ENCODE assay signal across 18 mouse cellular contexts in the genomic region with DNA sequence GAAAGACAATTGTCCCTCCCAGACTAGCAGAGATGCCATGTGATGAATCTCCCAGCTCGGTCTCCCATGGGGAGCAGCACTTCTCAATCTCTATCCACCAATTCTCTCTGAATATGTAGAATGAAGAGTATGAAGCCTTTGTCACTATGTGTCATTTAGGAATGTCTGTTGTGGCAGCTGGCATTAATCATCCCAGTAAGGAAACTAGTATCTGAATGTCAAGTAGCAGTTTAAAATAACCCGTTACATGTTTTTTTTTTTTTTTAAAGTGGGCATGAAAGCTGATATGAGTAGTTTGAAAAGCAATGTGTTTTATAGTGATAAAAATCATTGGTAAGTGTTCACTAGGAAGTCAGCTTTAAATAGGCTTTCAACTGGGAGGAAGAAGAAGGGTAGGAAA. TPM values are rescaled to one million over a fixed set of nuclear protein-coding genes. Genes with fewer than 3 reads are reported as not detected.
A peak's percentile ranks its signal among the peaks of the same experiment; 100 is the strongest.
DNase-seq lines count a peak whose midpoint lies in the region; ATAC-seq lines count a peak whose summit lies in the region.
"Had no signal": no experiment of that assay in that cellular context is flagged by ENCODE, and none has a peak within 500 bp of the region (broad histone marks: within the 10 kb centered on the region; RNA-seq: fewer than 3 reads in every experiment).

No protein-coding gene starts in this region.

- H3K4me3 ChIP-seq in hindbrain, embryonic 11.5 days (ENCODE audit: low read depth, low read length), result no peak overlapping the region
- no peak overlapping the region for H3K4me3 ChIP-seq in hindbrain, embryonic 14.5 days (replicated peaks; ENCODE audit: low read length)
- H3K4me3 ChIP-seq in embryonic facial prominence, embryonic 10.5 days, result no peak overlapping the region
- H3K4me3 ChIP-seq: intestine, embryonic 15.5 days had no signal

- no peak overlapping the region for H3K27ac ChIP-seq in hindbrain, embryonic 11.5 days (ENCODE audit: low read depth, low read length)
- H3K27ac ChIP-seq in hindbrain, embryonic 14.5 days, result no peak overlapping the region
- peak overlapping the region; percentile 69 for H3K27ac ChIP-seq in embryonic facial prominence, embryonic 10.5 days (replicated peaks)
- H3K27ac ChIP-seq: intestine, embryonic 15.5 days had no signal

- ATAC-seq in hindbrain, embryonic 11.5 days (ENCODE audit: low FRiP score), result peak; percentile 31
- ATAC-seq in hindbrain, embryonic 14.5 days (ENCODE audit: low FRiP score), result no peak
- peak; percentile 66 for ATAC-seq in megakaryocyte-erythroid progenitor cell, adult 5-6 weeks (replicated peaks; ENCODE audit: low FRiP score, low TSS enrichment, poor library complexity, severe bottlenecking)
- ATAC-seq in erythroid progenitor cell, adult 5-6 weeks (replicated peaks; ENCODE audit: low FRiP score, poor library complexity, severe bottlenecking), result no peak
- ATAC-seq: forebrain, embryonic 14.5 days; intestine, embryonic 15.5 days had no signal

- H3K27me3 ChIP-seq in hindbrain, embryonic 11.5 days (ENCODE audit: control insufficient read depth, insufficient read depth, low read length), result no peaks in the 10 kb centered on the region
- H3K27me3 ChIP-seq in hindbrain, embryonic 14.5 days (ENCODE audit: control insufficient read depth, insufficient read depth, low read length), result no peaks in the 10 kb centered on the region
- H3K27me3 ChIP-seq in embryonic facial prominence, embryonic 10.5 days (replicated peaks; ENCODE audit: low read depth, poor library complexity, severe bottlenecking), result no peaks in the 10 kb centered on the region
- H3K27me3 ChIP-seq: intestine, embryonic 15.5 days had no signal

- H3K9me3 ChIP-seq in hindbrain, embryonic 11.5 days (ENCODE audit: control insufficient read depth, low read length), result no peaks in the 10 kb centered on the region
- H3K9me3 ChIP-seq in hindbrain, embryonic 14.5 days (ENCODE audit: control insufficient read depth, low read length), result no peaks in the 10 kb centered on the region
- no peaks in the 10 kb centered on the region for H3K9me3 ChIP-seq in embryonic facial prominence, embryonic 10.5 days
- H3K9me3 ChIP-seq: intestine, embryonic 15.5 days had no signal

- DNase-seq in embryo, embryonic 10 days (ENCODE audit: low spot score), result peak; percentile 22
- no peak for DNase-seq in embryo, embryonic 11 days
- no peak for DNase-seq in hindbrain, embryonic 11.5 days (ENCODE audit: low spot score)
- no peak for DNase-seq in hindbrain, embryonic 14.5 days (ENCODE audit: low spot score)
- DNase-seq in embryonic facial prominence, embryonic 10.5 days (ENCODE audit: low spot score), result no peak
- no peak for DNase-seq in adrenal gland, adult 18-20 months (ENCODE audit: low spot score in 2 of 2)
- DNase-seq: cerebellum, adult 11-12 months; heart, postnatal 4 days; kidney, postnatal 14 days; layer of hippocampus, postnatal 36 days; lung, embryonic 14.5 days; right cerebral cortex, adult 18-20 months; spleen, adult 18-20 months; thymus, postnatal 14 days had no signal

- no peaks in the 10 kb centered on the region for H3K36me3 ChIP-seq in hindbrain, embryonic 11.5 days (ENCODE audit: control insufficient read depth, insufficient read depth, low read length)
- no peaks in the 10 kb centered on the region for H3K36me3 ChIP-seq in hindbrain, embryonic 14.5 days (replicated peaks; ENCODE audit: control insufficient read depth, insufficient read depth)
- H3K36me3 ChIP-seq in embryonic facial prominence, embryonic 10.5 days (replicated peaks), result no peaks in the 10 kb centered on the region
- H3K36me3 ChIP-seq: intestine, embryonic 15.5 days had no signal

- H3K4me1 ChIP-seq in hindbrain, embryonic 11.5 days (replicated peaks; ENCODE audit: control insufficient read depth, insufficient read depth, low read length), result no peaks in the 10 kb centered on the region
- 0 out of 2 replicates have a peak, but pooled peaks cover 4% of the 10 kb centered on the region for H3K4me1 ChIP-seq in hindbrain, embryonic 14.5 days (replicated peaks; ENCODE audit: control insufficient read depth, insufficient read depth, low read length)
- peaks cover 22% of the 10 kb centered on the region for H3K4me1 ChIP-seq in embryonic facial prominence, embryonic 10.5 days
- H3K4me1 ChIP-seq: intestine, embryonic 15.5 days had no signal

- H3K9ac ChIP-seq in hindbrain, embryonic 11.5 days (ENCODE audit: low read depth, low read length), result no peak overlapping the region
- H3K9ac ChIP-seq in hindbrain, embryonic 14.5 days, result no peak overlapping the region
- H3K9ac ChIP-seq: intestine, embryonic 15.5 days; lung, embryonic 14.5 days had no signal

- no peak overlapping the region for H3K4me2 ChIP-seq in hindbrain, embryonic 11.5 days (replicated peaks; ENCODE audit: low read depth, low read length)
- no peak overlapping the region for H3K4me2 ChIP-seq in hindbrain, embryonic 14.5 days (replicated peaks)
- H3K4me2 ChIP-seq: intestine, embryonic 15.5 days; lung, embryonic 14.5 days had no signal

- WGBS in hindbrain, embryonic 11.5 days, result 42% methylated on average over 2 of the region's 2 CpGs
- WGBS in hindbrain, embryonic 14.5 days, result 50% methylated on average over 2 of the region's 2 CpGs
- 42% methylated on average over 2 of the region's 2 CpGs for WGBS in embryonic facial prominence, embryonic 10.5 days

RNA-seq across cellular contexts. Expression of gene Dcbld2, which starts 58.4 kb away (rescaled TPM):
- polyA plus RNA-seq in hindbrain, embryonic 11.5 days (2014; fragmentation: Nextera tagmentation; extraction: Ambion mirVana), result 14.0 and 16.7 TPM in 2 replicates
- 8.5 and 8.7 TPM in 2 replicates for polyA plus RNA-seq in hindbrain, embryonic 14.5 days (2014; fragmentation: Nextera tagmentation; extraction: Ambion mirVana)
- 6.6 and 7.1 TPM in 2 replicates for polyA plus RNA-seq in embryonic facial prominence, embryonic 10.5 days (2016; fragmentation: Nextera tagmentation; extraction: Ambion mirVana)
- 0.49 and 9.2 TPM in 2 replicates for total RNA-seq in megakaryocyte-erythroid progenitor cell, adult 5-6 weeks (2014; fragmentation: Nextera tagmentation)
- 0.27 and 2.0 TPM in 2 replicates for total RNA-seq in megakaryocyte-erythroid progenitor cell, adult 5-6 weeks (2017)
- total RNA-seq in erythroid progenitor cell, adult 5-6 weeks (2015; ENCODE audit: low replicate concordance), result 3.6 and 5.4 TPM in 2 replicates
- 2.9 and 3.6 TPM in 2 replicates for total RNA-seq in erythroid progenitor cell, adult 5-6 weeks (2017; ENCODE audit: low replicate concordance)
- total RNA-seq in adrenal gland, adult 18-20 months (2021), result 10 to 100 TPM in 1 of 2 experiments, 1 to 10 TPM in 1; 8.3 to 11.6 TPM

Comparison
In these comparisons a context has a peak if more than half of its experiments do, and no peak if none do; other contexts are left out.
1. ATAC-seq: peak in hindbrain, embryonic 11.5 days (single experiment) and megakaryocyte-erythroid progenitor cell, adult 5-6 weeks (single experiment); none in hindbrain, embryonic 14.5 days (single experiment) and erythroid progenitor cell, adult 5-6 weeks (single experiment).